Mouse (Mus musculus) spleen, adult 2 months (tissue): ENCODE data around the gene Nrf1.

Experiments used
- CTCF ChIP-seq: fragments of 200-500 bp; IDR thresholded peaks from 2 replicates; pipeline ENCODE4 v1.5.1; 2011; ENCODE audit warnings: mild to moderate bottlenecking, inconsistent platforms; ENCODE audit not compliant: insufficient read depth, insufficient read length, insufficient replicate concordance; ENCODE audit errors: extremely low read depth
- POLR2A ChIP-seq: fragments of 200-500 bp; IDR thresholded peaks from 2 replicates; pipeline ENCODE4 v1.6.1; 2011; ENCODE audit warnings: low read depth, low read length, inconsistent platforms

GRCm38 (mm10) chr6:30028358-30028757 lies 19.4 kb upstream of the Nrf1 start:
- TF ChIP-seq CTCF (no peak), POLR2A (no peak)
